Mouse (Mus musculus) CD8-positive naive resting alpha-beta T cell, adult 57 days (primary cell): Measurements from ENCODE around the gene Fyttd1. TPM values are rescaled to one million over a fixed set of nuclear protein-coding genes. Genes with fewer than 3 reads are reported as not detected.

Experiments
- total RNA-seq: library from RNA; stranded (reverse); gene quantifications from one replicate; pipeline ENCODE4 v1.2.4, GENCODE M21; 2023

The Fyttd1 gene
- total RNA-seq: 54.4 TPM

DNA sequence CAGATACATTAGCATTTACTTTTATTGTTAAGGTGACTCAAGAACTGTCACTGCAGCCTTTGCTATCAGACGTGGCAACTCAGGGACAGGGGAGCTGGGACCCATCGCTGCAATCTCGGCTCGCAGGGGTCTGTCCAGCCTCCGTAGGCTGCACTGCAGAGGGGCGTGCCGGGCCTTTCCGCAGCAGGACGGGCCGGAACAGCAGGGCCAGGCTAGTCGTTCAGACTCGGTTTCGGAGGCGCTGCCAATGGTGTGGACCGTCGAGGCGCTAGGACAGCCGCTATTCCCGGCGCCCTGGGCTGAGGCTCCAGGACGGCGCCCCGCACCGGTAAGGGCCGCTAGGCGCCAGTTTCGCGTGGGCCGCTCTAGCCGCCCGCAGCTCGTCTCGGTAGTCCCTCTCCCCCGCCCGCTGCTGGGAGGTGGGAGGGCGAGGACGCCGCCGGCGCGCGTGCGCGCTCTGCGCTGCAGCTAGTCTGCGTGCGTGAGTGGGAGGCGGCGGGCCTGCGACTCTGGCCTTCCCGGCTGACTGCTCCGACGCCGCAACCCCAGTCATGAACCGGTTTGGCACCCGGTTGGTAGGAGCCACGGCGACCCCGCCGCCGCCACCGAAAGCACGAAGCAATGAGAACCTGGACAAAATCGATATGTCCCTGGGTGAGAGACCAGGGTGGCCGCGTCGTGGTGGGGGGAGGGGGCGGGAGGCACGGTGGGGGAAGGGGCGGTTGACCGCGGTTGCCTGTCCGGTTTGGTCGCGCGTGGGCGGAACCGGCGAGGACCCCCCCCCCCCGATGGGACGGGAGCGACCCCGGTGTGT lies at the start of gene Fyttd1, which contains the start of gene Rubcn:
Gene Fyttd1, plus strand, starts transcription at position 158 of the 814 bp plus-strand sequence.
Gene Rubcn, minus strand, starts transcription at position 424 of the 814 bp plus-strand sequence.

DNA sequence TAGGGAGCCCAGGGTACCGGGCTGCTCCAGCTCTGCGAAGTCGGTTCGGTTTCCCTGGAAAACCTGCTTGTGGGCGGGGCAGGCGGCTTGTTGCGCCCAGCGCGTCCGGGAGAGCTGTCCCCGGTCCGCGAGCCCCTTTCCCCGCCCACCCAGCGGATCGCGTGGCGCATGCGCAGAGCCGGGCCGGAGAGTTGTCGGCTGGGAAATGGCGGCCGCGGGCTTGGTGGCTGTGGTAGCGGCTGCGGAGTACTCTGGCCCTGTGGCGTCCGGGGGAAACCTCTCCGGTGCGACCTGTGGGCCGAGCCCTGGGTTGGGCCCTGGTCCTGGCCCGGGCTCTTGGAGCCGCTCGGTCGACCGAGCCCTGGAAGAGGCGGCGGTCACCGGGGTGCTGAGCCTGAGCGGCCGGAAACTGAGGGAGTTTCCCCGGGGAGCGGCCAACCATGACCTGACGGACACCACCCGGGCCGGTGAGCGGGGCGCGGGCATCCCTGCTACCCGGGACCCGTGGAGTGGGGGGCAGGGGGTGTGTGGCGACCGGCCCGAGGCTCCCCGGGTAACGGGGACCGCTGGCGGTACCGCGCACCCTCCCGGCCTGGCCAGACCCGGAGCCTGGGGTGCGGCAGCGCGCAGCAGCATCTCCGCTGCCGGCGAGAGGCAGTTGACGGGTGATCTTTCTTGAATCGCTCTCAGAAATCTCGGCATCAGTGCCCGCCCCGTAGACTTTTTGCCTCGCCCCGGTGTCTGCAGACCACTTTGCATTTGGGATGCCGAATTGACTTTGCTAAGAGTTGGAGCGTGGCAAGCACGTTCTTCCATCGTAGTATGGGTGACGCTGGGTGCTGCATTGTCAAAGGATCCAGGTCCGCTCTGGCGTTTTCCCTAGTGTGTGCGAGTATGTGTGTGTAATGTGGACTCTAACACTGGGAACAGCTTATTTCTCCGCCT lies 36.9 kb downstream of the Fyttd1 start, which contains the start of gene Lrch3:
Gene Lrch3, plus strand, starts transcription at position 164 of the 945 bp plus-strand sequence.

Other genes starting within 250 kb of the Fyttd1 start
- 42.7 TPM for gene Tnk2, start 233.6 kb upstream of the Fyttd1 start, total RNA-seq
- not detected for gene Muc4, start 141.6 kb upstream of the Fyttd1 start, total RNA-seq
- not detected for gene Muc20, start 80.1 kb upstream of the Fyttd1 start, total RNA-seq
- not detected for gene Smbd1, start 67.0 kb upstream of the Fyttd1 start, total RNA-seq
- 26.7 TPM for gene Rubcn, start 266 bp downstream of the Fyttd1 start, total RNA-seq
- 79.3 TPM for gene Lrch3, start 36.6 kb downstream of the Fyttd1 start, total RNA-seq
- not detected for gene Iqcg, start 178.7 kb downstream of the Fyttd1 start, total RNA-seq
- gene Rpl35a, start 179.0 kb downstream of the Fyttd1 start, total RNA-seq: 1,575 TPM
- gene Lmln, start 185.0 kb downstream of the Fyttd1 start, total RNA-seq: 1.3 TPM